Mouse (Mus musculus) embryonic facial prominence, embryonic 14.5 days (tissue): Measurements from ENCODE around the gene Slc25a36. TPM values are rescaled to one million over a fixed set of nuclear protein-coding genes. Genes with fewer than 3 reads are reported as not detected.

ENCODE experiments used
- ATAC-seq: fragments of 200-750 bp; cut with Nextera tagmentation; 2 replicates; pipeline ENCODE4 v1.8.0; 2017; ENCODE audit warnings: low read depth, moderate number of reproducible peaks, moderate TSS enrichment
- DNase-seq: peaks from one replicate; pipeline ENCODE4 v3.0.0-alpha.2; 2015; ENCODE audit warnings: low spot score
- H3K27ac ChIP-seq: fragments of 300-500 bp; sonication (generic); replicated peaks from 2 replicates; pipeline ENCODE4 v1.5.1; 2014; ENCODE audit warnings: low read depth, mild to moderate bottlenecking, low read length, moderate library complexity
- H3K27me3 ChIP-seq: fragments of 300-500 bp; sonication (generic); replicated peaks from 2 replicates; pipeline ENCODE4 v1.6.1; 2014; ENCODE audit warnings: low read length; ENCODE audit not compliant: control insufficient read depth, insufficient read depth
- H3K36me3 ChIP-seq: fragments of 300-500 bp; sonication (generic); 2 replicates; pipeline ENCODE4 v1.6.1; 2014; ENCODE audit warnings: low read length, mixed read lengths; ENCODE audit not compliant: control insufficient read depth, insufficient read depth
- H3K4me1 ChIP-seq: fragments of 300-500 bp; sonication (generic); 2 replicates; pipeline ENCODE4 v1.6.1; 2014; ENCODE audit warnings: antibody characterized with exemption, low read length; ENCODE audit not compliant: control insufficient read depth, insufficient read depth
- H3K4me2 ChIP-seq: fragments of 300-500 bp; sonication (generic); 2 replicates; pipeline ENCODE4 v1.6.1; 2014; ENCODE audit warnings: low read depth, mild to moderate bottlenecking, low read length, moderate library complexity, mixed read lengths
- H3K4me3 ChIP-seq: fragments of 300-500 bp; sonication (generic); 2 replicates; pipeline ENCODE4 v1.5.1; 2014; ENCODE audit warnings: low read depth, mild to moderate bottlenecking, low read length
- H3K9ac ChIP-seq: fragments of 300-500 bp; sonication (generic); 2 replicates; pipeline ENCODE4 v1.6.1; 2014; ENCODE audit warnings: low read depth, mild to moderate bottlenecking, low read length, moderate library complexity, mixed read lengths
- H3K9me3 ChIP-seq: fragments of 300-500 bp; sonication (generic); 2 replicates; pipeline ENCODE4 v1.6.1; 2016; ENCODE audit warnings: low read length; ENCODE audit not compliant: control insufficient read depth
- WGBS: fragments of 180-500 bp; shearing (Covaris S2); extraction: QIAGEN DNeasy Blood & Tissue Kit; methylation state at CpG from one replicate; pipeline ENCODE4 v1.1.7; 2014; 5-methylcytosine and 5-hydroxymethylcytosine counted together
- polyA plus RNA-seq: library from polyadenylated mRNA; unstranded; fragments of >200 nt; fragmentation: Nextera tagmentation; extraction: Ambion mirVana; gene quantifications from 2 replicates; pipeline ENCODE4 v1.2.1, GENCODE M21; 2014

Slc25a36 gene
- polyA plus RNA-seq, 1 experiment from 2014 or later, result 72.6 TPM

- H3K27me3 ChIP-seq, result no peaks in the 10 kb centered on the region
- ATAC-seq, result peak; percentile 81
Observed at GRCm38 (mm10) chr9:97068201-97069095, 42.5 kb downstream of the Slc25a36 start.

GRCm38 (mm10) chr9:97067761-97068160, 43.2 kb downstream of the Slc25a36 start:
- no peaks in the 10 kb centered on the region for H3K27me3 ChIP-seq
- H3K36me3 ChIP-seq, result no peaks in the 10 kb centered on the region
- no peak overlapping the region for H3K27ac ChIP-seq
- WGBS, result 77% methylated on average over 6 of the region's 6 CpGs
- no peak for DNase-seq
- H3K9ac ChIP-seq, result no peak overlapping the region
- no peak overlapping the region for H3K4me3 ChIP-seq
- no peak overlapping the region for H3K4me2 ChIP-seq
- H3K4me1 ChIP-seq, result no peaks in the 10 kb centered on the region
- H3K9me3 ChIP-seq, result no peaks in the 10 kb centered on the region
- no peak for ATAC-seq

More at GRCm38 (mm10) chr9:97068201-97069095, 42.5 kb downstream of the Slc25a36 start:
- Histone ChIP-seq H3K27ac (no peak overlapping the region), H3K9ac (no peak overlapping the region), H3K9me3 (no peaks in the 10 kb centered on the region), H3K4me1 (no peaks in the 10 kb centered on the region), H3K36me3 (no peaks in the 10 kb centered on the region), H3K4me2 (no peak overlapping the region), H3K4me3 (no peak overlapping the region)
- WGBS, result 49% methylated on average over 9 of the region's 9 CpGs
- DNase-seq, result peak; percentile 95

GRCm38 (mm10) chr9:97065885-97066284, 45.1 kb downstream of the Slc25a36 start:
- H3K4me2 ChIP-seq, result no peak overlapping the region
- no peak overlapping the region for H3K9ac ChIP-seq
- 55% methylated on average over 4 of the region's 4 CpGs for WGBS
- H3K27me3 ChIP-seq, result no peaks in the 10 kb centered on the region
- no peak overlapping the region for H3K4me3 ChIP-seq
- DNase-seq, result peak; percentile 75
- ATAC-seq, result peak; percentile 66
- no peaks in the 10 kb centered on the region for H3K36me3 ChIP-seq
- no peaks in the 10 kb centered on the region for H3K9me3 ChIP-seq
- H3K27ac ChIP-seq, result no peak overlapping the region
- H3K4me1 ChIP-seq, result no peaks in the 10 kb centered on the region

GRCm38 (mm10) chr9:97065216-97065615, 45.7 kb downstream of the Slc25a36 start:
- WGBS, result 66% methylated on average over 5 of the region's 5 CpGs
- Histone ChIP-seq H3K4me3 (no peak overlapping the region), H3K9me3 (no peaks in the 10 kb centered on the region), H3K4me1 (no peaks in the 10 kb centered on the region), H3K4me2 (no peak overlapping the region), H3K36me3 (no peaks in the 10 kb centered on the region), H3K27ac (no peak overlapping the region; the same call in 1 of the 2 replicates), H3K27me3 (no peaks in the 10 kb centered on the region), H3K9ac (no peak overlapping the region)
- DNase-seq, result no peak
- ATAC-seq, result no peak

GRCm38 (mm10) chr9:97064161-97064560, 46.8 kb downstream of the Slc25a36 start:
- Histone ChIP-seq H3K9me3 (no peaks in the 10 kb centered on the region), H3K4me3 (no peak overlapping the region), H3K9ac (no peak overlapping the region), H3K4me1 (no peaks in the 10 kb centered on the region), H3K27me3 (no peaks in the 10 kb centered on the region), H3K4me2 (no peak overlapping the region), H3K27ac (no peak overlapping the region), H3K36me3 (no peaks in the 10 kb centered on the region)
- 95% methylated on average over 1 of the region's 1 CpGs for WGBS
- no peak for ATAC-seq
- no peak for DNase-seq

GRCm38 (mm10) chr9:97061696-97062095, 49.3 kb downstream of the Slc25a36 start:
- 93% methylated on average over 9 of the region's 9 CpGs for WGBS
- H3K4me2 ChIP-seq, result no peak overlapping the region

GRCm38 (mm10) chr9:97056541-97057338, 54.2 kb downstream of the Slc25a36 start:
- no peaks in the 10 kb centered on the region for H3K27me3 ChIP-seq
- ATAC-seq (peak; percentile 60), DNase-seq (peak; percentile 77)
- peak overlapping the region; percentile 8 for H3K4me3 ChIP-seq
- H3K4me1 ChIP-seq, result peaks cover 9% of the 10 kb centered on the region
- no peak overlapping the region for H3K27ac ChIP-seq
- WGBS, result 32% methylated on average over 18 of the region's 18 CpGs
- H3K36me3 ChIP-seq, result no peaks in the 10 kb centered on the region
- H3K4me2 ChIP-seq, result peak overlapping the region; percentile 45
- peak overlapping the region; percentile 45; the same call in 1 of the 2 replicates for H3K9ac ChIP-seq
- no peaks in the 10 kb centered on the region for H3K9me3 ChIP-seq

More at GRCm38 (mm10) chr9:97061696-97062095, 49.3 kb downstream of the Slc25a36 start:
- Histone ChIP-seq H3K9ac (no peak overlapping the region), H3K27me3 (no peaks in the 10 kb centered on the region), H3K27ac (no peak overlapping the region), H3K9me3 (no peaks in the 10 kb centered on the region), H3K4me3 (no peak overlapping the region), H3K4me1 (peaks cover 5% of the 10 kb centered on the region), H3K36me3 (no peaks in the 10 kb centered on the region)
- DNase-seq (no peak), ATAC-seq (no peak)

GRCm38 (mm10) chr9:97055906-97056305, 55.1 kb downstream of the Slc25a36 start:
- Histone ChIP-seq H3K36me3 (no peaks in the 10 kb centered on the region), H3K27me3 (no peaks in the 10 kb centered on the region), H3K9me3 (no peaks in the 10 kb centered on the region), H3K4me3 (no peak overlapping the region), H3K4me2 (no peak overlapping the region), H3K27ac (no peak overlapping the region; the same call in 1 of the 2 replicates), H3K4me1 (peaks cover 9% of the 10 kb centered on the region), H3K9ac (no peak overlapping the region)
- DNase-seq, result peak; percentile 71
- WGBS, result 48% methylated on average over 14 of the region's 14 CpGs
- ATAC-seq, result peak; percentile 53; the same call in 1 of the 2 replicates
